8 mouse cellular contexts compared by ENCODE assay signal in genomic region chr14:73473670-73474460, GRCm38 (mm10). TPM values are rescaled to one million over a fixed set of nuclear protein-coding genes. Genes with fewer than 3 reads are reported as not detected.
DNase-seq lines count a peak whose midpoint lies in the region; ATAC-seq lines count a peak whose summit lies in the region.

No protein-coding gene starts in this region.

- intact Hi-C loops in gastrocnemius, postnatal 14 days (cut with DNase I; ENCODE audit: low total_unique reads), result loop anchor here (10.0 kb wide), 1 partner anchor 89 kb away; the partner anchor contains the start of gene Itm2b

- H3K4me2 ChIP-seq in midbrain, embryonic 14.5 days (ENCODE audit: low read length), result no peak overlapping the region
- H3K4me2 ChIP-seq in midbrain, embryonic 11.5 days, result no peak overlapping the region
- 0 out of 2 replicates have a peak overlapping the region, but pooled peaks have one; percentile 5 for H3K4me2 ChIP-seq in neural tube, embryonic 13.5 days

- no peak overlapping the region for H3K9ac ChIP-seq in midbrain, embryonic 14.5 days (replicated peaks; ENCODE audit: low read length)
- H3K9ac ChIP-seq in midbrain, embryonic 11.5 days (ENCODE audit: low read length), result no peak overlapping the region
- no peak overlapping the region for H3K9ac ChIP-seq in neural tube, embryonic 13.5 days

- no peaks in the 10 kb centered on the region for H3K9me3 ChIP-seq in midbrain, embryonic 14.5 days (ENCODE audit: control insufficient read depth, low read length)
- no peaks in the 10 kb centered on the region for H3K9me3 ChIP-seq in midbrain, embryonic 11.5 days (ENCODE audit: control insufficient read depth, low read length)
- H3K9me3 ChIP-seq in neural tube, embryonic 13.5 days, result no peaks in the 10 kb centered on the region

- H3K4me3 ChIP-seq in midbrain, embryonic 14.5 days (replicated peaks; ENCODE audit: low read depth, low read length), result no peak overlapping the region
- no peak overlapping the region for H3K4me3 ChIP-seq in midbrain, embryonic 11.5 days (ENCODE audit: low read depth, low read length)
- no peak overlapping the region for H3K4me3 ChIP-seq in neural tube, embryonic 13.5 days

- ATAC-seq in midbrain, embryonic 14.5 days (ENCODE audit: low FRiP score, low TSS enrichment), result no peak
- no peak for ATAC-seq in midbrain, embryonic 11.5 days (ENCODE audit: low FRiP score)
- ATAC-seq in neural tube, embryonic 13.5 days (ENCODE audit: low read depth), result no peak

- WGBS in midbrain, embryonic 14.5 days, result 72% methylated on average over 3 of the region's 3 CpGs
- WGBS in midbrain, embryonic 11.5 days, result 64% methylated on average over 3 of the region's 3 CpGs
- 54% methylated on average over 3 of the region's 3 CpGs for WGBS in neural tube, embryonic 13.5 days

- H3K27ac ChIP-seq in midbrain, embryonic 14.5 days (replicated peaks; ENCODE audit: low read depth, low read length), result 0 out of 2 replicates have a peak overlapping the region, but pooled peaks have one; percentile 6
- no peak overlapping the region for H3K27ac ChIP-seq in midbrain, embryonic 11.5 days (ENCODE audit: low read depth, low read length)
- peak overlapping the region; percentile 75 for H3K27ac ChIP-seq in neural tube, embryonic 13.5 days (replicated peaks)

- no peaks in the 10 kb centered on the region for H3K27me3 ChIP-seq in midbrain, embryonic 14.5 days (ENCODE audit: control insufficient read depth, insufficient read depth, low read length)
- H3K27me3 ChIP-seq in midbrain, embryonic 11.5 days (ENCODE audit: control insufficient read depth, insufficient read depth, low read length), result no peaks in the 10 kb centered on the region
- no peaks in the 10 kb centered on the region for H3K27me3 ChIP-seq in neural tube, embryonic 13.5 days

- H3K4me1 ChIP-seq in midbrain, embryonic 14.5 days (ENCODE audit: control insufficient read depth, insufficient read depth, low read length), result peaks cover 6% of the 10 kb centered on the region; the same call in 1 of the 2 replicates
- H3K4me1 ChIP-seq in midbrain, embryonic 11.5 days (ENCODE audit: control insufficient read depth, insufficient read depth, low read length), result no peaks in the 10 kb centered on the region
- peaks cover 37% of the 10 kb centered on the region for H3K4me1 ChIP-seq in neural tube, embryonic 13.5 days (replicated peaks)

- no peaks in the 10 kb centered on the region for H3K36me3 ChIP-seq in midbrain, embryonic 14.5 days (ENCODE audit: control insufficient read depth, insufficient read depth, low read length)
- H3K36me3 ChIP-seq in midbrain, embryonic 11.5 days (ENCODE audit: control insufficient read depth, insufficient read depth, low read length), result no peaks in the 10 kb centered on the region
- no peaks in the 10 kb centered on the region for H3K36me3 ChIP-seq in neural tube, embryonic 13.5 days

- DNase-seq in midbrain, embryonic 14.5 days, result peak; percentile 67
- DNase-seq in midbrain, embryonic 11.5 days (ENCODE audit: low spot score, missing footprints), result no peak
- peak; percentile 65 for DNase-seq in cerebellum, adult 11 months
- peak; percentile 69 for DNase-seq in gastrocnemius, postnatal 14 days
- DNase-seq in kidney, adult 9 months, result peak; percentile 85
- DNase-seq in retina, postnatal 1 day, result no peak
- no peak for DNase-seq in retina, embryonic 14.5 days (ENCODE audit: low spot score)

RNA-seq across cellular contexts. Expression of gene Med4, which starts 36.0 kb away (rescaled TPM):
- polyA plus RNA-seq in midbrain, embryonic 14.5 days (2014; fragmentation: Nextera tagmentation; extraction: Ambion mirVana), result 85.1 and 85.2 TPM in 2 replicates
- polyA plus RNA-seq in midbrain, embryonic 11.5 days (2014; fragmentation: Nextera tagmentation; extraction: Ambion mirVana), result 100 and 105 TPM in 2 replicates
- total RNA-seq in gastrocnemius, postnatal 14 days (2021), result 10 to 100 TPM; 13.9 TPM
- polyA plus RNA-seq in neural tube, embryonic 13.5 days (2015; fragmentation: Nextera tagmentation; extraction: Ambion mirVana), result 81.9 and 84.3 TPM in 2 replicates

RNA-seq across cellular contexts. Expression of gene Sucla2, which starts 51.3 kb away (rescaled TPM):
- 118 and 127 TPM in 2 replicates for polyA plus RNA-seq in midbrain, embryonic 14.5 days (2014; fragmentation: Nextera tagmentation; extraction: Ambion mirVana)
- polyA plus RNA-seq in midbrain, embryonic 11.5 days (2014; fragmentation: Nextera tagmentation; extraction: Ambion mirVana), result 116 and 129 TPM in 2 replicates
- 100 to 1,000 TPM; 474 to 606 TPM for total RNA-seq in gastrocnemius, postnatal 14 days (2021)
- 118 and 126 TPM in 2 replicates for polyA plus RNA-seq in neural tube, embryonic 13.5 days (2015; fragmentation: Nextera tagmentation; extraction: Ambion mirVana)

Comparison
In these comparisons a context has a peak if more than half of its experiments do, and no peak if none do; other contexts are left out.
1. DNase-seq: peak in midbrain, embryonic 14.5 days (single experiment), cerebellum, adult 11 months (single experiment), gastrocnemius, postnatal 14 days (single experiment) and kidney, adult 9 months (single experiment); none in midbrain, embryonic 11.5 days (single experiment), retina, postnatal 1 day (single experiment) and retina, embryonic 14.5 days (single experiment).